Mouse (Mus musculus) lung, postnatal 0 days (tissue): ENCODE measurements around the gene Arhgap17.

Experiments
- CTCF ChIP-seq: IDR thresholded peaks from 2 replicates; pipeline ENCODE4 v1.5.1; 2016; ENCODE audit warnings: antibody characterized with exemption, mild to moderate bottlenecking
- EP300 ChIP-seq: IDR thresholded peaks from 2 replicates; pipeline ENCODE4 v1.6.1; 2016; ENCODE audit warnings: antibody characterized with exemption, mild to moderate bottlenecking, control low read depth

GRCm38 (mm10) chr7:123235449-123235848 lies 134.3 kb downstream of the Arhgap17 start:
- TF ChIP-seq CTCF (no peak), EP300 (no peak)
